Mouse (Mus musculus): ENCODE measurements around the gene Samd4b. TPM values are rescaled to one million over a fixed set of nuclear protein-coding genes. Genes with fewer than 3 reads are reported as not detected.
"Not testable (repeated sequence)": the region's sequence is repeated elsewhere in the genome, so short reads cannot be mapped to it uniquely, and the experiment has no call there.

The Samd4b gene
- polyA plus RNA-seq, 1 experiment from 2014 or later, result 10.0 TPM

- H3K36me3 ChIP-seq, result peaks cover 95% of the 10 kb centered on the region
- H3K9me3 ChIP-seq (replicated peaks), result no peaks in the 10 kb centered on the region
- peaks cover 8% of the 10 kb centered on the region for H3K4me1 ChIP-seq
- ATAC-seq, result 0 out of 2 replicates have a peak, but pooled peaks have one; percentile 16
- no peak overlapping the region for H3K27ac ChIP-seq
- no peaks in the 10 kb centered on the region for H3K27me3 ChIP-seq (replicated peaks)
- no peak overlapping the region for H3K9ac ChIP-seq
- 86% methylated on average over 1 of the region's 1 CpGs for WGBS (ENCODE audit: insufficient replicate concordance)
- no peak overlapping the region for H3K4me3 ChIP-seq
- no peak overlapping the region for H3K4me2 ChIP-seq
Observed at GRCm38 (mm10) chr7:28401030-28401429, 196.9 kb downstream of the Samd4b start.

- H3K36me3 ChIP-seq, result peaks cover 90% of the 10 kb centered on the region
- no peak for ATAC-seq
Observed at GRCm38 (mm10) chr7:28398696-28399340, 199.1 kb downstream of the Samd4b start.

GRCm38 (mm10) chr7:28398000-28398399 lies 199.9 kb downstream of the Samd4b start:
- peaks cover 23% of the 10 kb centered on the region for H3K4me1 ChIP-seq
- no peaks in the 10 kb centered on the region for H3K27me3 ChIP-seq (replicated peaks)
- H3K4me3 ChIP-seq, result no peak overlapping the region
- H3K9me3 ChIP-seq (replicated peaks), result no peaks in the 10 kb centered on the region
- H3K36me3 ChIP-seq, result peaks cover 82% of the 10 kb centered on the region
- no peak overlapping the region for H3K9ac ChIP-seq
- H3K27ac ChIP-seq, result no peak overlapping the region
- 59% methylated on average over 3 of the region's 3 CpGs for WGBS (ENCODE audit: insufficient replicate concordance)
- ATAC-seq, result no peak
- H3K4me2 ChIP-seq, result no peak overlapping the region

More at GRCm38 (mm10) chr7:28398696-28399340, 199.1 kb downstream of the Samd4b start:
- H3K9me3 ChIP-seq (replicated peaks), result no peaks in the 10 kb centered on the region
- 87% methylated on average over 10 of the region's 10 CpGs for WGBS (ENCODE audit: insufficient replicate concordance)
- H3K4me3 ChIP-seq, result no peak overlapping the region
- H3K9ac ChIP-seq, result no peak overlapping the region
- no peak overlapping the region for H3K27ac ChIP-seq
- H3K27me3 ChIP-seq (replicated peaks), result no peaks in the 10 kb centered on the region
- peaks cover 17% of the 10 kb centered on the region for H3K4me1 ChIP-seq
- H3K4me2 ChIP-seq, result no peak overlapping the region

- peaks cover 62% of the 10 kb centered on the region for H3K36me3 ChIP-seq
- no peaks in the 10 kb centered on the region for H3K9me3 ChIP-seq (replicated peaks)
- H3K27me3 ChIP-seq (replicated peaks), result no peaks in the 10 kb centered on the region
- peaks cover 30% of the 10 kb centered on the region for H3K4me1 ChIP-seq
- H3K4me3 ChIP-seq, result no peak overlapping the region
- WGBS (ENCODE audit: insufficient replicate concordance), result 82% methylated on average over 4 of the region's 4 CpGs
- no peak for ATAC-seq
- no peak overlapping the region for H3K27ac ChIP-seq
- H3K9ac ChIP-seq, result no peak overlapping the region
- no peak overlapping the region for H3K4me2 ChIP-seq
Observed at GRCm38 (mm10) chr7:28395425-28395824, 202.5 kb downstream of the Samd4b start.

- Histone ChIP-seq H3K36me3 (peaks cover 63% of the 10 kb centered on the region), H3K4me3 (peak overlapping the region; percentile 90), H3K9ac (peak overlapping the region; percentile 87), H3K4me1 (peaks cover 33% of the 10 kb centered on the region), H3K27ac (peak overlapping the region; percentile 81), H3K27me3 (replicated peaks) (no peaks in the 10 kb centered on the region), H3K9me3 (replicated peaks) (no peaks in the 10 kb centered on the region), H3K4me2 (peak overlapping the region; percentile 97)
- WGBS (ENCODE audit: insufficient replicate concordance), result 5% methylated on average over 22 of the region's 22 CpGs
- no peak for ATAC-seq
Observed at GRCm38 (mm10) chr7:28393272-28393951, 204.5 kb downstream of the Samd4b start.

- H3K27me3 ChIP-seq (replicated peaks), result no peaks in the 10 kb centered on the region
- no peaks in the 10 kb centered on the region for H3K9me3 ChIP-seq (replicated peaks)
- H3K36me3 ChIP-seq, result peaks cover 63% of the 10 kb centered on the region
- peaks cover 40% of the 10 kb centered on the region for H3K4me1 ChIP-seq
- ATAC-seq, result peak; percentile 96
- peak within 1 kb of the TSS; percentile 90 for H3K4me3 ChIP-seq
- H3K4me2 ChIP-seq, result peak within 1 kb of the TSS; percentile 97
- peak within 1 kb of the TSS; percentile 81 for H3K27ac ChIP-seq
- under 1% methylated on average over 58 of the region's 58 CpGs for WGBS (ENCODE audit: insufficient replicate concordance)
- peak within 1 kb of the TSS; percentile 87 for H3K9ac ChIP-seq
Observed at GRCm38 (mm10) chr7:28392429-28393271, 205.3 kb downstream of the Samd4b start, which contains the start of the genes Med29 and Paf1. Gene Med29 (minus strand): TSS chr7:28392708. Gene Paf1 (plus strand): TSS chr7:28392951.

GRCm38 (mm10) chr7:28390331-28390730 lies 207.6 kb downstream of the Samd4b start:
- no peaks in the 10 kb centered on the region for H3K9me3 ChIP-seq (replicated peaks)
- no peak overlapping the region for H3K9ac ChIP-seq
- no peak for ATAC-seq
- H3K4me2 ChIP-seq, result no peak overlapping the region
- H3K27me3 ChIP-seq (replicated peaks), result no peaks in the 10 kb centered on the region
- peaks cover 57% of the 10 kb centered on the region for H3K36me3 ChIP-seq
- H3K27ac ChIP-seq, result no peak overlapping the region
- WGBS (ENCODE audit: insufficient replicate concordance), result 78% methylated on average over 3 of the region's 3 CpGs
- no peak overlapping the region for H3K4me3 ChIP-seq
- peaks cover 51% of the 10 kb centered on the region for H3K4me1 ChIP-seq

- Histone ChIP-seq H3K36me3 (peaks cover 47% of the 10 kb centered on the region), H3K4me1 (peaks cover 59% of the 10 kb centered on the region)
- not testable (repeated sequence) for H3K27ac ChIP-seq; H3K4me3 ChIP-seq; H3K4me2 ChIP-seq; H3K9me3 ChIP-seq (replicated peaks); ATAC-seq; H3K27me3 ChIP-seq (replicated peaks); H3K9ac ChIP-seq
- WGBS (ENCODE audit: insufficient replicate concordance), result 85% methylated on average over 7 of the region's 7 CpGs
Observed at GRCm38 (mm10) chr7:28387384-28387783, 210.6 kb downstream of the Samd4b start.

- H3K4me1 ChIP-seq, result peaks cover 62% of the 10 kb centered on the region
- ATAC-seq; H3K4me3 ChIP-seq; H3K9me3 ChIP-seq (replicated peaks); H3K27me3 ChIP-seq (replicated peaks); H3K27ac ChIP-seq; H3K4me2 ChIP-seq; H3K9ac ChIP-seq: not testable (repeated sequence)
- H3K36me3 ChIP-seq, result peaks cover 47% of the 10 kb centered on the region
- 72% methylated on average over 6 of the region's 6 CpGs for WGBS (ENCODE audit: insufficient replicate concordance)
Observed at GRCm38 (mm10) chr7:28386877-28387276, 211.1 kb downstream of the Samd4b start.

- Histone ChIP-seq H3K9ac (no peak overlapping the region), H3K27me3 (replicated peaks) (no peaks in the 10 kb centered on the region), H3K36me3 (peaks cover 47% of the 10 kb centered on the region), H3K4me3 (no peak overlapping the region), H3K27ac (peak overlapping the region; percentile 57), H3K4me2 (no peak overlapping the region), H3K9me3 (replicated peaks) (no peaks in the 10 kb centered on the region), H3K4me1 (peaks cover 62% of the 10 kb centered on the region)
- ATAC-seq, result peak; percentile 36
- 4% methylated on average over 4 of the region's 4 CpGs for WGBS (ENCODE audit: insufficient replicate concordance)
Observed at GRCm38 (mm10) chr7:28386462-28386861, 211.5 kb downstream of the Samd4b start.

GRCm38 (mm10) chr7:28386007-28386406 lies 211.9 kb downstream of the Samd4b start:
- Histone ChIP-seq H3K9ac (no peak overlapping the region), H3K36me3 (peaks cover 47% of the 10 kb centered on the region), H3K27ac (peak overlapping the region; percentile 57), H3K4me1 (peaks cover 62% of the 10 kb centered on the region), H3K9me3 (replicated peaks) (no peaks in the 10 kb centered on the region), H3K4me2 (no peak overlapping the region), H3K4me3 (no peak overlapping the region), H3K27me3 (replicated peaks) (no peaks in the 10 kb centered on the region)
- ATAC-seq, result no peak
- 44% methylated on average over 7 of the region's 7 CpGs for whole genome bisulfite sequencing (ENCODE audit: insufficient replicate concordance)
